Mouse (Mus musculus) megakaryocyte, embryonic 14.5 days (primary cell): ENCODE data around the gene Pde9a. TPM values are rescaled to one million over a fixed set of nuclear protein-coding genes. Genes with fewer than 3 reads are reported as not detected.
A peak's percentile ranks its signal among the peaks of the same experiment; 100 is the strongest.

Experiments
- H3K27me3 ChIP-seq: replicated peaks from 2 replicates; pipeline ENCODE3; 2012; ENCODE audit warnings: inconsistent platforms
- H3K36me3 ChIP-seq: replicated peaks from 2 replicates; pipeline ENCODE3; 2012; ENCODE audit warnings: low read length, inconsistent platforms, mixed read lengths
- H3K4me1 ChIP-seq: 2 replicates; pipeline ENCODE4 v1.6.1; 2012; ENCODE audit warnings: inconsistent platforms
- H3K4me3 ChIP-seq: replicated peaks from 2 replicates; pipeline ENCODE3; 2012; ENCODE audit warnings: moderate library complexity, mild to moderate bottlenecking, inconsistent platforms
- H3K9me3 ChIP-seq: 2 replicates; pipeline ENCODE4 v1.6.1; 2012; ENCODE audit warnings: inconsistent platforms
- FLI1 ChIP-seq: IDR thresholded peaks from 2 replicates; pipeline ENCODE4 v1.6.1; 2012; ENCODE audit warnings: low read length, inconsistent platforms, mixed read lengths
- GATA1 ChIP-seq: IDR thresholded peaks from 3 replicates; pipeline ENCODE4 v1.6.1; 2012; ENCODE audit warnings: mixed read lengths, low read length, inconsistent platforms, borderline replicate concordance
- polyA plus RNA-seq: library from polyadenylated mRNA; stranded (reverse); fragments of >175 nt; gene quantifications from 2 replicates; pipeline ENCODE4 v1.2.3, GENCODE M21; 2012; ENCODE audit warnings: low replicate concordance; ENCODE audit not compliant: insufficient read depth

Gene Pde9a
- polyA plus RNA-seq, 1 experiment, result not detected

- TF ChIP-seq GATA1, result no peak
- no peak for TF ChIP-seq FLI1
These were observed 912 bp upstream of the Pde9a start for GRCm38 (mm10) chr17:31384968-31385627.

GRCm38 (mm10) chr17:31386766-31387275 is 811 bp downstream of the Pde9a start:
- no peaks in the 10 kb centered on the region for H3K36me3 ChIP-seq
- no peaks in the 10 kb centered on the region for H3K9me3 ChIP-seq
- H3K27me3 ChIP-seq, result peaks cover 86% of the 10 kb centered on the region
- TF ChIP-seq FLI1 (no peak), GATA1 (no peak)
- H3K4me1 ChIP-seq, result peaks cover 32% of the 10 kb centered on the region
- peak overlapping the region; percentile 88 for H3K4me3 ChIP-seq

More at GRCm38 (mm10) chr17:31384968-31385627, 912 bp upstream of the Pde9a start:
- no peaks in the 10 kb centered on the region for H3K36me3 ChIP-seq
- H3K4me3 ChIP-seq, result peak overlapping the region; percentile 28
- peaks cover 93% of the 10 kb centered on the region for H3K27me3 ChIP-seq
- no peaks in the 10 kb centered on the region for H3K9me3 ChIP-seq
- peaks cover 39% of the 10 kb centered on the region for H3K4me1 ChIP-seq

DNA sequence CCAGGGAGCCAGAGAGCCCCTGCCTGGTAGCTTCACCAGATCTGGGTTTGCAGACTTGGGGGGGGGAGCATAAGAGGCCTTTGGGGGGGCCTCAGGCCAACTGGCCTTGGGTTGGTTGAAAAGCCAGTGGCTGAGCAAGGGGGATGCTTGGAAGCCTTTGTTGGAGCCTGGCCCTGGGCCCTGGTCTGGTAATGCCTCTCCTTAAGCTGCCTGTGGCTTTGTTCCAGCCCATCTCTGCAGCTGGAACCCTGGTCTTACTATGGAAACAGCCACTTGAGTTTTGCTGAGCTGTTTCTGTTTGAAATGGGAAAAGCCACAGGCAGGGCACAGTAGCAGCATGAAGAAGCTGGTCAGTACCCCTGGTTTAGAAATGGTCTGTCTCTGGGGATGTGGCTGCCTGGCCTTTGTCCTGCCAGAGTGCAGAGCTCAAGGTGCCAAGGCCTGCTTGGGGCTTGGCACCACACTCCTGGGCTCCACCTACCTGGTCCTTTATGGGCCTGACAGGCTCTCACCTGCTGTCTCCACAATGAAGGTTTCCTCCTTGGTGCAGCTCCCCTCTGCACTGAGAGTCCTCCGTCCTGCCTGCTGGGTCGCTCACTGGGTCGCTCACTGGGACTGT is 3.5 kb downstream of the Pde9a start:
- H3K27me3 ChIP-seq, result peaks cover 84% of the 10 kb centered on the region
- no peaks in the 10 kb centered on the region for H3K9me3 ChIP-seq
- peaks cover 25% of the 10 kb centered on the region for H3K4me1 ChIP-seq

DNA sequence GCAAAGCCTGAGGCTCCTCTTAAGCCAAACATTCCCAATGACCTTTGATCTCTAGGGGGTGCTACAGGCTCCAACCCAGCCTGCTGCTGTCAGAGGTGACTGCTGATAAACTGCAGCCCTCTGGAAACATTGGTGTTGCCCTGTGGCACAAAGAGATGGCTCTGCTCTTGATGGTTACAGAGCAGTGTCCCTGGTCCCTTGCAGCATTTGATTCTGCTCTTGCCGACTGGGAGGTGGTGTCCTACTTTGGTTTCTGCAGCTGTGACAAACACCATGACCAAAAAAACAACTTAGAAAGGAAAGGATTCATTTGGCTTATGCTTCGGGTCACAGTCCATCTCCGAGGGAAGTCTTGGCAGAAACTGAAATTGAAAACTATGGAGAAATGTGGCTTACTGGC is 5.5 kb downstream of the Pde9a start:
- no peaks in the 10 kb centered on the region for H3K9me3 ChIP-seq
- TF ChIP-seq GATA1 (no peak), FLI1 (no peak)
- H3K36me3 ChIP-seq, result no peaks in the 10 kb centered on the region
- peaks cover 6% of the 10 kb centered on the region for H3K4me1 ChIP-seq
- peaks cover 82% of the 10 kb centered on the region for H3K27me3 ChIP-seq
- no peak overlapping the region for H3K4me3 ChIP-seq

More for the DNA sequence above, 3.5 kb downstream of the Pde9a start:
- no peak overlapping the region for H3K4me3 ChIP-seq
- no peaks in the 10 kb centered on the region for H3K36me3 ChIP-seq
- TF ChIP-seq FLI1, result no peak
- TF ChIP-seq GATA1, result no peak

- Histone ChIP-seq H3K4me3 (no peak overlapping the region), H3K36me3 (no peaks in the 10 kb centered on the region), H3K27me3 (peaks cover 79% of the 10 kb centered on the region), H3K4me1 (no peaks in the 10 kb centered on the region; the same call in 1 of the 2 replicates), H3K9me3 (no peaks in the 10 kb centered on the region)
- TF ChIP-seq GATA1 (no peak), FLI1 (no peak)
These were observed 6.0 kb downstream of the Pde9a start for GRCm38 (mm10) chr17:31392041-31392440.

DNA sequence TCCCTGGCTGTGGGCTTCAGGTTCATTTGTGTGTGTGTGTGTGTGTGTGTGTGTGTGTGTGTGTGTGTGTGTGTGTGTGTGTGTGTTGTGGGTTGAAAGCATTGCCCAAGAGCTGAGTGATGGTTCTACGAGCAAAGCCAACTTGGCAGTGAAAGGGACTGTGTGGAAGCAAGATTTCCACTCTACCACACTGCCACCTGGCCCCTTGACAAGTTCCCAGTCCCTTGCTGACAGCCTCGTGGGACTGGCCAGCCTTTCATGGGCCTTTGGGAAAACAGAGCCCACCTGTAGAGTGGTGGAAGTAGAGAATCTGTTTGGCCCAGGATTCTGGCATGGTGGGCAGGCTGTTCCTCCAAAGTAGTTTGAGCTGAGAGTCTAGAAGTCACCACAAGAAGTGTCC is 7.8 kb downstream of the Pde9a start:
- no peak for TF ChIP-seq FLI1
- TF ChIP-seq GATA1, result no peak
- Histone ChIP-seq H3K36me3 (no peaks in the 10 kb centered on the region), H3K9me3 (no peaks in the 10 kb centered on the region), H3K27me3 (peaks cover 68% of the 10 kb centered on the region), H3K4me3 (no peak overlapping the region), H3K4me1 (no peaks in the 10 kb centered on the region)

- H3K4me3 ChIP-seq, result no peak overlapping the region
- H3K9me3 ChIP-seq, result no peaks in the 10 kb centered on the region
- H3K4me1 ChIP-seq, result no peaks in the 10 kb centered on the region
- peaks cover 50% of the 10 kb centered on the region for H3K27me3 ChIP-seq
- TF ChIP-seq FLI1 (no peak), GATA1 (no peak)
- H3K36me3 ChIP-seq, result no peaks in the 10 kb centered on the region
These were observed 14.3 kb downstream of the Pde9a start for GRCm38 (mm10) chr17:31400294-31400693.

- Histone ChIP-seq H3K27me3 (peaks cover 44% of the 10 kb centered on the region), H3K9me3 (no peaks in the 10 kb centered on the region)
These were observed 15.2 kb downstream of the Pde9a start for GRCm38 (mm10) chr17:31401160-31401559.

GRCm38 (mm10) chr17:31402713-31403112 is 16.7 kb downstream of the Pde9a start:
- TF ChIP-seq GATA1 (no peak), FLI1 (no peak)
- Histone ChIP-seq H3K36me3 (no peaks in the 10 kb centered on the region), H3K9me3 (peaks cover 3% of the 10 kb centered on the region), H3K27me3 (peaks cover 47% of the 10 kb centered on the region), H3K4me1 (no peaks in the 10 kb centered on the region), H3K4me3 (no peak overlapping the region)

More at GRCm38 (mm10) chr17:31401160-31401559, 15.2 kb downstream of the Pde9a start:
- TF ChIP-seq FLI1 (no peak), GATA1 (no peak)
- no peak overlapping the region for H3K4me3 ChIP-seq
- no peaks in the 10 kb centered on the region for H3K36me3 ChIP-seq
- H3K4me1 ChIP-seq, result no peaks in the 10 kb centered on the region

- no peaks in the 10 kb centered on the region for H3K36me3 ChIP-seq
- no peak overlapping the region for H3K4me3 ChIP-seq
- TF ChIP-seq GATA1, result no peak
- no peaks in the 10 kb centered on the region for H3K4me1 ChIP-seq
- H3K9me3 ChIP-seq, result peaks cover 8% of the 10 kb centered on the region
- H3K27me3 ChIP-seq, result peaks cover 49% of the 10 kb centered on the region
These were observed 19.8 kb downstream of the Pde9a start for GRCm38 (mm10) chr17:31405694-31406227.
